Mouse (Mus musculus): ENCODE data around the gene Maneal.

DNA sequence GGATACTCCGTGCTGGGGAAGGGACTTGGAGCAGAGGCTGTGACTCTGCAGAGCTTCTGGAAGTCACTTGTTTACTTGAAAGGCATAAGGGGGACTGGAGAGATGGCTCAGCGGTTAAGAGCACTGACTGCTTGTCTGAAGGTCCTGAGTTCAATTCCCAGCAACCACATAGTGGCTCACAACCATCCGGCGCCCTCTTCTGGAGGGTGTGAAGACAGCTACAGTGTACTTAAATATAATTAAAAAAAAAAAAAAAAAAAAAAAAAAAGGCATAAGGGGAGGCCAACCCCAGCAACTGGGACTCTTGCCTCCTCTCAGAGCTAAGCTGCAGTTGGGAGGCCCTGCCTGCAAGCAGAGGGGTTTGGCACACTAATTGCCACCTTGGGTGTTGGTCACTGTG lies 43.4 kb upstream of the Maneal start:
- TF ChIP-seq CTCF (IDR thresholded peaks at IDR 0.05 in 2 of 3, conservative IDR thresholded peaks at IDR 0.05 in 1 of 3; ENCODE audit: control insufficient read depth in 1 of 3, insufficient read depth in 1 of 3, low read depth in 2 of 3, low read length in 3 of 3, poor library complexity in 1 of 3, severe bottlenecking in 1 of 3): peak; percentile 32 to 56 (median 44); a peak in 5 of 6 replicates
- TF ChIP-seq UBTF (IDR thresholded peaks at IDR 0.05; ENCODE audit: borderline replicate concordance, insufficient read depth, low read depth, low read length): no peak
- TF ChIP-seq ZKSCAN1 (IDR thresholded peaks at IDR 0.05; ENCODE audit: low read depth, low read length): no peak
- no peak for TF ChIP-seq EP300 (IDR thresholded peaks at IDR 0.05; ENCODE audit: low read depth in 1 of 2, low read length in 2 of 2)
- TF ChIP-seq GABPA (IDR thresholded peaks at IDR 0.05; ENCODE audit: low read depth, low read length): no peak
- TF ChIP-seq SIN3A (IDR thresholded peaks at IDR 0.05; ENCODE audit: low read length): no peak
- TF ChIP-seq JUND (IDR thresholded peaks at IDR 0.05; ENCODE audit: low read depth, low read length): no peak
- no peak for TF ChIP-seq CHD1 (IDR thresholded peaks at IDR 0.05; ENCODE audit: low read depth, low read length)
- no peak for TF ChIP-seq RCOR1 (IDR thresholded peaks at IDR 0.05; ENCODE audit: low read depth, low read length)

Data from MEL (cell line).